In the genomic region with DNA sequence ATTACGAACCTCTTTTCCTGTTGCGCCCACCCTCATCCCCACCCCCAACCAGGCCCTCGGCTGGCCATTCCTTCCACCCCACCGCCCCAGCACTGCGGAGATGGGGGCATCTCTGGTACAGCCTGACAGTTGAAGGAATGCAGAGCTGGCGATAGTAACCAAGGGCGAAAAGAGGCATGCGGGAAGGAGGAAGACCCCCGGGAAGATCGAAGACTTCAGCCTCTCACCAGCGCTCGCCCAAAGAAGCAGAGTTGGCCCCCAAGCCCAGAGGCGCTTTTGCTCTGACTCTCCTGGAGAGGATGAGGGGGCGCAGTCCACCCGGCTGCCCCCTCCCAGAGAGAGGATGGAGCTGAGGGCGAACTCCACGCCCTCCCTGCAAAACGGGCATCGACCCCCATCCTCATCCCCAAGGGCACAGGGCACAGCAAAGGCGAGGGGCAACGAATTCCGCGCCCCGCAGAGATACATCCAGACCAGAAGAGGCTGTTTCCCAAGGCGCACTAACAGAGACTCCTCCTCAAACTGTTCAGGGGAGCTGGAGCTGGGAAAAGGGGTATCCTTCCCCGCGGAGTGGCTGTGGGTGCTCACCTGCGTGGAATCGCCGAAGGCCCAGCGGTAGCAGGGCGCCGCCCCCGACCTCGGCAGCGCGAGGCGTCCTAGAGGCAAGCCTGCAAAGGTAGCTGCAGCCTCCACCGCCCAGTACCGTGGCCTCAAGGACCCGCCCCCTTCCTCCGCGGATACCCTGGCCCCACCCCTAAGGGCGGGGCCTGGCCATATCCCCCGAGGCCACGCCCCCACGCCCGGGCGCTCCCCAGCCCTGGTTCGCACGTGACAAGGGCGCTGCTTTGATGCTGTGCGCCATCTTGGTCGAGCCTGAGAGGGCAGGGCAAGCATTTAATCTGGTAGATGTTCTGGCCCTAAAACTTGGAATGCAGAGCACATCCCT, we compare ENCODE assay signal across 9 mouse cellular contexts. TPM values are rescaled to one million over a fixed set of nuclear protein-coding genes. Genes with fewer than 3 reads are reported as not detected.
DNase-seq lines count a peak whose midpoint lies in the region; ATAC-seq and TF ChIP-seq lines count a peak whose summit lies in the region.
"Had no signal": no experiment of that assay in that cellular context is flagged by ENCODE, and none has a peak within 500 bp of the region (broad histone marks: within the 10 kb centered on the region; RNA-seq: fewer than 3 reads in every experiment).

No protein-coding gene starts in this region.

- H3K36me3 ChIP-seq in forebrain, embryonic 15.5 days, result peaks cover 27% of the 10 kb centered on the region
- peaks cover 36% of the 10 kb centered on the region for H3K36me3 ChIP-seq in hindbrain, embryonic 10.5 days
- peaks cover 24% of the 10 kb centered on the region for H3K36me3 ChIP-seq in neural tube, embryonic 15.5 days
- H3K36me3 ChIP-seq in testis, adult 2 months (ENCODE audit: control insufficient read depth, insufficient read depth, low read length), result no peaks in the 10 kb centered on the region

- H3K4me3 ChIP-seq in forebrain, embryonic 15.5 days, result peak overlapping the region; percentile 49
- peak overlapping the region; percentile 64 for H3K4me3 ChIP-seq in hindbrain, embryonic 10.5 days
- no peak overlapping the region for H3K4me3 ChIP-seq in lung, adult 2 months (replicated peaks; ENCODE audit: extremely low read depth, low read depth, low read length)
- peak overlapping the region; percentile 58 for H3K4me3 ChIP-seq in neural tube, embryonic 15.5 days (replicated peaks)
- peak overlapping the region; percentile 82 for H3K4me3 ChIP-seq in testis, adult 2 months (ENCODE audit: control insufficient read depth, low read depth, low read length)

- WGBS in forebrain, embryonic 15.5 days, result 2% methylated on average over 54 of the region's 54 CpGs
- WGBS in hindbrain, embryonic 10.5 days, result 1% methylated on average over 54 of the region's 54 CpGs
- WGBS in lung, adult 2 months, result 9% methylated on average over 53 of the region's 54 CpGs
- WGBS in neural tube, embryonic 15.5 days, result 2% methylated on average over 52 of the region's 54 CpGs

- TF ChIP-seq POLR2A in lung, adult 2 months (IDR thresholded peaks at IDR 0.05; ENCODE audit: borderline replicate concordance, extremely low read depth, low read depth, low read length), result no peak
- peak; percentile 68; the same call in 1 of the 2 replicates for TF ChIP-seq POLR2A in testis, adult 2 months (IDR thresholded peaks at IDR 0.05; ENCODE audit: control insufficient read depth, low read depth, low read length)

- H3K4me1 ChIP-seq in forebrain, embryonic 15.5 days, result peaks cover 14% of the 10 kb centered on the region; the same call in 1 of the 2 replicates
- peaks cover 30% of the 10 kb centered on the region for H3K4me1 ChIP-seq in hindbrain, embryonic 10.5 days (replicated peaks)
- H3K4me1 ChIP-seq in lung, adult 2 months (ENCODE audit: control insufficient read depth, insufficient read depth, low read length), result no peaks in the 10 kb centered on the region
- peaks cover 24% of the 10 kb centered on the region for H3K4me1 ChIP-seq in neural tube, embryonic 15.5 days
- peaks cover 14% of the 10 kb centered on the region for H3K4me1 ChIP-seq in testis, adult 2 months (ENCODE audit: control insufficient read depth, insufficient read depth, low read length)

- no peaks in the 10 kb centered on the region for H3K9me3 ChIP-seq in forebrain, embryonic 15.5 days
- H3K9me3 ChIP-seq in hindbrain, embryonic 10.5 days, result no peaks in the 10 kb centered on the region
- no peaks in the 10 kb centered on the region for H3K9me3 ChIP-seq in neural tube, embryonic 15.5 days (replicated peaks)

- peak overlapping the region; percentile 46 for H3K27ac ChIP-seq in forebrain, embryonic 15.5 days (replicated peaks)
- peak overlapping the region; percentile 82 for H3K27ac ChIP-seq in hindbrain, embryonic 10.5 days
- H3K27ac ChIP-seq in neural tube, embryonic 15.5 days (replicated peaks), result peak overlapping the region; percentile 82
- H3K27ac ChIP-seq in testis, adult 2 months (ENCODE audit: control insufficient read depth, insufficient read depth, low read depth, low read length), result peak overlapping the region; percentile 77

- peak; percentile 82 for ATAC-seq in CD4-positive, CD25-positive, alpha-beta regulatory T cell, adult 4 months
- peak; percentile 93 for ATAC-seq in forebrain, embryonic 15.5 days (replicated peaks)
- peak; percentile 95 for ATAC-seq in neural tube, embryonic 15.5 days (ENCODE audit: low FRiP score)

- no peaks in the 10 kb centered on the region for H3K27me3 ChIP-seq in forebrain, embryonic 15.5 days
- peaks cover 10% of the 10 kb centered on the region; the same call in 1 of the 2 replicates for H3K27me3 ChIP-seq in hindbrain, embryonic 10.5 days (ENCODE audit: insufficient read depth, poor library complexity, severe bottlenecking)
- no peaks in the 10 kb centered on the region for H3K27me3 ChIP-seq in neural tube, embryonic 15.5 days (replicated peaks)
- H3K27me3 ChIP-seq in testis, adult 2 months (ENCODE audit: control insufficient read depth, insufficient read depth, low read length), result no peaks in the 10 kb centered on the region
- H3K27me3 ChIP-seq: CH12.LX had no signal

- peak overlapping the region; percentile 76 for H3K4me2 ChIP-seq in forebrain, embryonic 15.5 days (replicated peaks)
- peak overlapping the region; percentile 79 for H3K4me2 ChIP-seq in neural tube, embryonic 15.5 days

- H3K9ac ChIP-seq in forebrain, embryonic 15.5 days (replicated peaks), result peak overlapping the region; percentile 49
- peak overlapping the region; percentile 78 for H3K9ac ChIP-seq in neural tube, embryonic 15.5 days (replicated peaks)

- no peak for TF ChIP-seq CTCF in lung, adult 2 months (IDR thresholded peaks at IDR 0.05; ENCODE audit: insufficient read depth, low read length)
- no peak for TF ChIP-seq CTCF in testis, adult 2 months (IDR thresholded peaks at IDR 0.05; ENCODE audit: control insufficient read depth, insufficient read depth, insufficient replicate concordance, low read depth, low read length)

- peak; percentile 96 for DNase-seq in cerebellum, adult 11-12 months
- peak; percentile 94 for DNase-seq in hindbrain, embryonic 10.5 days (ENCODE audit: low spot score)
- DNase-seq in layer of hippocampus, adult 8-10 months (ENCODE audit: low spot score in 2 of 2), result peak; percentile 83 to 84
- peak; percentile 53 for DNase-seq in lung, adult 2 months

RNA-seq across cellular contexts. Expression of a gene that starts 11.6 kb away (rescaled TPM):
- under 1 TPM in 1 of 2 experiments, not detected in 1; 0.20 TPM for polyA plus RNA-seq in CD4-positive, CD25-positive, alpha-beta regulatory T cell, adult 4 months (2017; shearing (Covaris generic))
- polyA plus RNA-seq in forebrain, embryonic 15.5 days (2015; fragmentation: Nextera tagmentation; extraction: Ambion mirVana), result 9.3 and 11.3 TPM in 2 replicates
- 3.2 and 4.1 TPM in 2 replicates for polyA plus RNA-seq in hindbrain, embryonic 10.5 days (2016; fragmentation: Nextera tagmentation; extraction: Ambion mirVana)
- total RNA-seq in layer of hippocampus, adult 8-10 months (2022), result 10 to 100 TPM; 72.2 to 86.2 (median 77.3) TPM
- 7.9 and 11.3 TPM in 2 replicates for polyA plus RNA-seq in lung, adult 2 months (2012; rRNA removed)
- polyA plus RNA-seq in neural tube, embryonic 15.5 days (2015; fragmentation: Nextera tagmentation; extraction: Ambion mirVana), result 29.1 and 31.6 TPM in 2 replicates
- 5.1 and 5.7 TPM in 2 replicates for polyA plus RNA-seq in testis, adult 2 months (2012; rRNA removed)

RNA-seq across cellular contexts. Expression of a gene that starts 17.5 kb away (rescaled TPM):
- 10 to 100 TPM; 20.3 to 23.8 TPM for polyA plus RNA-seq in CD4-positive, CD25-positive, alpha-beta regulatory T cell, adult 4 months (2017; shearing (Covaris generic))
- polyA plus RNA-seq in forebrain, embryonic 15.5 days (2015; fragmentation: Nextera tagmentation; extraction: Ambion mirVana), result 139 and 150 TPM in 2 replicates
- 108 and 132 TPM in 2 replicates for polyA plus RNA-seq in hindbrain, embryonic 10.5 days (2016; fragmentation: Nextera tagmentation; extraction: Ambion mirVana)
- total RNA-seq in layer of hippocampus, adult 8-10 months (2022), result 10 to 100 TPM; 59.9 to 70.0 (median 61.8) TPM
- 44.9 and 71.8 TPM in 2 replicates for polyA plus RNA-seq in lung, adult 2 months (2012; rRNA removed)
- 110 and 112 TPM in 2 replicates for polyA plus RNA-seq in neural tube, embryonic 15.5 days (2015; fragmentation: Nextera tagmentation; extraction: Ambion mirVana)
- polyA plus RNA-seq in testis, adult 2 months (2012; rRNA removed), result 116 and 127 TPM in 2 replicates

RNA-seq across cellular contexts. Expression of a gene that starts 41.5 kb away (rescaled TPM):
- not detected for polyA plus RNA-seq in CD4-positive, CD25-positive, alpha-beta regulatory T cell, adult 4 months (2017; shearing (Covaris generic))
- polyA plus RNA-seq in forebrain, embryonic 15.5 days (2015; fragmentation: Nextera tagmentation; extraction: Ambion mirVana), result not detected in 2 replicates
- polyA plus RNA-seq in hindbrain, embryonic 10.5 days (2016; fragmentation: Nextera tagmentation; extraction: Ambion mirVana), result not detected in 2 replicates
- not detected for total RNA-seq in layer of hippocampus, adult 8-10 months (2022)
- polyA plus RNA-seq in lung, adult 2 months (2012; rRNA removed), result not detected in 2 replicates
- polyA plus RNA-seq in neural tube, embryonic 15.5 days (2015; fragmentation: Nextera tagmentation; extraction: Ambion mirVana), result not detected in 2 replicates
- 48.3 and 57.0 TPM in 2 replicates for polyA plus RNA-seq in testis, adult 2 months (2012; rRNA removed)
- total RNA-seq: CH12.LX had no signal

RNA-seq across cellular contexts. Expression of a gene that starts 54.5 kb away (rescaled TPM):
- not detected for polyA plus RNA-seq in CD4-positive, CD25-positive, alpha-beta regulatory T cell, adult 4 months (2017; shearing (Covaris generic))
- polyA plus RNA-seq in forebrain, embryonic 15.5 days (2015; fragmentation: Nextera tagmentation; extraction: Ambion mirVana), result 0.22 TPM in 1 of 2 replicates, not detected in the other
- 0.14 and 0.33 TPM in 2 replicates for polyA plus RNA-seq in hindbrain, embryonic 10.5 days (2016; fragmentation: Nextera tagmentation; extraction: Ambion mirVana)
- total RNA-seq in layer of hippocampus, adult 8-10 months (2022), result not detected
- 1.7 TPM in 1 of 2 replicates, not detected in the other for polyA plus RNA-seq in lung, adult 2 months (2012; rRNA removed)
- polyA plus RNA-seq in neural tube, embryonic 15.5 days (2015; fragmentation: Nextera tagmentation; extraction: Ambion mirVana), result 7.1 and 9.9 TPM in 2 replicates
- 0.11 TPM in 1 of 2 replicates, not detected in the other for polyA plus RNA-seq in testis, adult 2 months (2012; rRNA removed)
- total RNA-seq: CH12.LX had no signal

Comparison
In these comparisons a context has a peak if more than half of its experiments do, and no peak if none do; other contexts are left out.
1. RNA of a gene that starts 41.5 kb away (polyA plus RNA-seq): 48.3 to 57.0 TPM in testis, adult 2 months; not detected in neural tube, embryonic 15.5 days, not detected in CD4-positive, CD25-positive, alpha-beta regulatory T cell, adult 4 months, not detected in forebrain, embryonic 15.5 days, not detected in hindbrain, embryonic 10.5 days and not detected in lung, adult 2 months; every median in the first group is over 10 times any median in the second.
2. Peak in every context shown above with its lines, with median percentiles within 50 percentile points of each other: ATAC-seq, DNase-seq and H3K27ac ChIP-seq.